Mouse (Mus musculus): Measurements from ENCODE around the gene Palm3.

Gene Palm3

DNA sequence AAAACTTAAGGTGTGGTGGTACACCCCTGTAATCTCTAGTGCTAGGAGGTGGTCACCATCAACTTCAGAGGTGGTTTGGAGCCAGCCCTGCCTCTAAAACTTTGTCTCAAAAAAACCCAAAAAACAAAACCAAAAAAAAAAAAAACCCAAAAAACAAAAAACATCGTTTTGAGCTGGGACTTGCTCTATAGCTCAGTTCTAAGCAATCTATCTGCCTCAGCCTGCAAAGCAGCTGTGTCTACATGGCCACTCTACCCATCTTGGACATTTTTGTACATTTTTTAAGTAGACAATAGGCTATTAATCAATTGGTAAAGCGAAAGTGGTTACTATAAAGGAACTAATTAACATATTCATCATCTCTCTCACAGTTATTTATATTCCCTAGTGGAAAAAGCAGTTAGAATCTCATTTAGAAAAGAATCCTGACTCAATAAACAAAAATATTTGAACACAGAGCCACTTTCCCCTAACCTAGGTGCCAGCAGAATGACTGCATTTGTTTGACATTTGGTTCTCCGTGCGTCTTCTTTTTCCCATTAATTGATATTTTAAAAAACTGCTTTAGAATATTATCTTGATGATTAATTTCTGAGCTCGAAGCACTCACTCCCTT is 44.3 kb downstream of the Palm3 start:
- no peak for DNase-seq (ENCODE audit: low spot score in 2 of 2)

DNA sequence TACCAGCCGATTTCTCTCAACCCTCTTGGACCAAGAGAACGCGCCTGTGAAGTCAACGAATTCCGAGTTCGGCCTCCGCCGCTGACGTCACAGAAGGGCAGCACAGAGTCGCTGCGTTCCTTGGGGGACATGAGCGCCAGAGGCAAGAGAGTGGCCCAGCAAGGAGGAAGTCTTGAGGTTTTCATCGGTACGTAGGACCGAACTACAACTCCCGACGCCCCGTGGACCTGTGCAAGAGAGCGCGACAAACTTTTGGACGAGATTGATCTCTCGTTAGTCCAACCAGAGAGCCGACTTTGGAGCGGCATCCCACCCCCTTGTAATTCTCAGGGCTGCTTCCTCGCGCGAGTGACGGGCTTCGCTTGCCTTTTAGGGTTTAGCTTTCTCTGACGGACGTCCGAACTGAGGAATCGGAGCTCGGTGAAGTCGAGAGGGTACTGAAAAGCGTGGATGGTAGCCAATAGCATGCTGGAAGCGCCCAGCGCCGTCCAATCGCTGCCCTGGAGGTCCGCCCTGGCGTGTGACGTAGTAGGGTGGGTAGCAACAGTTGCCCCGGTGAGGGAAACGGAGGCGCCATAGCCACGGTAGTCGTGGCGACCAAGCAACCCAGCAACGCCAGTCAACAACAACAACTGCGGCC is 45.1 kb downstream of the Palm3 start, which contains the start of gene Rfx1:
Rfx1 (plus strand) TSS at position 544 of the 640 bp plus-strand sequence.
- DNase-seq (ENCODE audit: low spot score in 2 of 2), result peak; percentile 99 to 100

GRCm38 (mm10) chr8:84067047-84067573 is 45.8 kb downstream of the Palm3 start:
- peak; percentile 96 to 97 for DNase-seq (ENCODE audit: low spot score in 2 of 2)

DNA sequence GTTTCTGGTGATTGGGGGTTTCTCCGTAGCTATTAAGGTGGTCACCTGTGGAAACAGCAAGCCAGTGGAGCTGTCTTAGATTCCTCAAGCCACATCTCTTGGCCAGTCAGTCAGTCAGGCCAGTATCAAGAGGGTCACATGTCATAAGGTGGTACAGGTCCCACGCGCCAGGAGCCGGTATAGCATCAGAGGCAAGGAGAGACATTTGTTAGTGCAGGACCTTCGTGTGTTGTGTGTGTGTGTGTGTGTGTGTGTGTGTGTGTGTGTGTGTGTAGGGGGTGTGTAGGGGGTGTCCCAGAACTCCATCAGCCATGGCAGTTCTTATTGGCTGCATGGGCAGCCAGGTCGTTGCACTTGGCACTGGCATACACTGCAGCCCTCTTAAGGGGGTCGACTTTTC is 46.6 kb downstream of the Palm3 start:
- DNase-seq (ENCODE audit: low spot score in 2 of 2), result no peak

- DNase-seq (ENCODE audit: low spot score in 2 of 2), result no peak
Observed at GRCm38 (mm10) chr8:84068316-84069035, 47.2 kb downstream of the Palm3 start.

DNA sequence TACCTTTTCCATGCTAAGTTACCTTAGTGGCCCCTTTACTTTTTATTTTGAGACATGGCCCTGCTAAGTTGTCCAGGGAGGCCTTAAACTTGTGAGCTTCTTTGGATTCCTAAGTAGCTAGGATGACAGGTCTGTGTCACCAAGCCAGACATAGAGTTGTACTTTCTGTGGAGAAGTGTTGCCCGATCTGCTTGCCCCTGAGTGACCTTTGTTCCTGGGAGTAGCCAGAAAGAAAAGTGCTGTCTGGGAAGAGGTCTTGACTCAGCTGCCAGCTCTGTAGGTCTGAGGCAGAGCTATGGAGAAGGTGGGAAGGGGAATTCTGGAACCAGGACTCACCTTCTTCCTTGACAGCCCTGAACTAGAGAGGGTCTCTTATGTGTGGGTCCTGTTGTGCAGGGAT is 47.9 kb downstream of the Palm3 start:
- no peak for DNase-seq (ENCODE audit: low spot score in 2 of 2)

- no peak for DNase-seq (ENCODE audit: low spot score in 2 of 2)
Observed at GRCm38 (mm10) chr8:84069750-84070149, 48.5 kb downstream of the Palm3 start.

DNA sequence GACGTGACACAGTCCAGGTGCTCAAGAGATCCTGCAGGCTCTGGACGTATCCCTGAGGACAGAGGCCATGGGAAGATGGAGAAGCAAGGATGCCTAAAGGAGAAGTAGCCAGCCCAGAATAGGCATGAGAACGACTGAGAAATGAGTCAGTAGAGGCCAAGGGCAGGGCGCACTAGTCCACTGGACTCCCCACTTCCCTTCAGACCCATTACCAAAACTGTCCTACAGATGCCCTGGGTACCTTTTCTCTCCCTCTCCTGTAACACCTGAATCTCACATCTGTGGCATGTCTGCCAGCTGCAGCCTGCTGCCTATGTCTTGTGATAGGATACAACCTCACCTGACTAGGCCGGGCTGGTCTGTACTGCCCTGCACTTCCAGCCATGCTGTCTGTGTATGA is 49.0 kb downstream of the Palm3 start:
- no peak for DNase-seq (ENCODE audit: low spot score in 2 of 2)

- no peak for DNase-seq (ENCODE audit: low spot score in 2 of 2)
Observed at GRCm38 (mm10) chr8:84070667-84071066, 49.4 kb downstream of the Palm3 start.

DNA sequence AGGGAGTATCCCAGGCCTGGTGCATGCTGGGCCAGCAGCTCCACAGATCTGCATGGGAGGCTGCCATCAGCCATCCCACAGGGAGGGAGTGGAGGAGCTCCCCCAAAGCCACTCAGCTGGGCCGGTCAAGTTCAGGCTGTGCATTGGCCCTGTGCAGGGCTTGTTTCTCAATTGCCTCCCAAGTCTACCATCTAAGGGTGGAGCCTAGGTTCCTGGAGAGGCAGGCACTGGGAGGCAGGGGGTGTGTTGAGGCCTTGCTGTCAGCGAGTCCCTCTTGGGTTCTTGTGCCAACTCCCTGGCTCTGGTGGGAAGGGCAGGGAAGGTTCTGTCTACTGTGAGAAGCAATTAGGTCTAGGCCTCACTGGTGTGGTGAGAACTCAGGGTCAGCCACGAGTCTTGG is 50.6 kb downstream of the Palm3 start:
- no peak for DNase-seq (ENCODE audit: low spot score in 2 of 2)

DNA sequence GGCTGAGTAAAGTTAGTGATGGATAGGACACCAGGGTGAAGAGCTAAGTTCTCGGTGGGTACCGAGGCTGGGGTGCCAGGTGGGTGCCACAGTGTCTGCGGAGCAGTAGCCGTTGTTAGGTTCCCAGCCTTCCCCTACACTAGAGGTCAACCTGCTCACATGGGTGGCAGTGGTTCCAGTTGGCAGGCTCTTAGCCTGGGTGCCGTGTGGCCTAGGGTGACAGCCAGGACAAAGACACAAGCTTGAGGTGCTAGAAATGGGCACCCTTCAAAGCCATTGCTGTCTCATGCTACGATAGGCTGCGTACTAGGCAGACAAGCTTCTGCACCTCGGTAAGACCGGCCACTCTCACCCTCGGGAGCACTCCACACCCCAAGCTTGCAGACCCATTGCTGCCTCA is 51.0 kb downstream of the Palm3 start:
- DNase-seq (ENCODE audit: low spot score in 2 of 2), result no peak

DNA sequence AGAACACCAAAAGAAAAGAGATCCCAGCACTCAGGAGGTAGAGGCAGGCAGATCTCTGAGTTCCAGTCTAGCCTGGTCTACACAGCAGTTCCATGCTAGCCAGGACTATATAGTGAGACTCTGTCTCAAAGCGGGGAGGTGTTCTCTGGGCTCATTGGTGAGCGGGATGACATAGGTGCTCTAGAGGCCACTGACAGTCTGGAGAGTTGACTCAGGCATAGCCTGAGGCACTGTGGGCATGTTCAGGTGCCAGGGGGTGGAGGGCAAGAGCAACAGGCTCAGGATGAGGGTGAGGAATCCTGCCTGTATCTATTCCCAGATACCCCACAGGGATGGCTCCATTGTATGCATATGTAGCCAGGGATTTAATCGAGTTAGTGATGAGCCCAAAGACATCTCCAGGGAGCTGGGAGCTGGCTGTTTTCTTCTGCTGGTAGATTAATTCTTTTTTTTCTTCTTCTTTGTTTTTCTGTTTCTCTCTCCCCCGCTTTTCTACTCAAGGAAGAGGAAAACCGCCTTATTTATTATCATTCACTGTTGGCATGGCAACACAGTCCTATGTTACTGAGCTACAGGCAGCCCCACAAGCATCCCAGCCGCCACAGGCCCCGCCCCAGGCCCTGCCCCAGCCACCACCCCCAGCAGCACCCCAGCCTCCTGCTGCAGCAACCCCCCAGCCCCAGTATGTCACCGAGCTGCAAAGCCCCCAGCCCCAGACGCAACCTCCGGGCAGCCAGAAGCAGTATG is 52.1 kb downstream of the Palm3 start:
- no peak for DNase-seq (ENCODE audit: low spot score in 2 of 2)

DNA sequence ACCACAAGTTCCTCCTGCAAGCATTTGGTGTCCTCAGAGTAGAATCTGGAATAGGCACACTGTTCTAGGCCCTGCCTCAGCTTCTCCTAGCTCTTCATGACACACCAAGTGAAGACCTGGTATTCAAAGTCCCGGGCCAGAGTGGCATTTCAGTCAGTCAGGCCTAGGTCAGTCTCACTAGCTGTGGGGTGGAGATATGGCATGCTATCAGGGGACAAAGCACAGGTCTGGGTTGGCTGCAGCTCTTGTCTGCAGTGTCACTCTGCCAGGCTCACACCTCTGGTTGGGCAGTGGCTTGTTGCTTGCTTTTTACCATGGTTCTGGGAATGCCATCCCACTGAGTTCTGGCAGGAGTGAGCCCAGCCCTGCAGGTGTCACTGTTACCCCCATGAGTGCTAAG is 55.1 kb downstream of the Palm3 start:
- no peak for DNase-seq (ENCODE audit: low spot score in 2 of 2)

DNA sequence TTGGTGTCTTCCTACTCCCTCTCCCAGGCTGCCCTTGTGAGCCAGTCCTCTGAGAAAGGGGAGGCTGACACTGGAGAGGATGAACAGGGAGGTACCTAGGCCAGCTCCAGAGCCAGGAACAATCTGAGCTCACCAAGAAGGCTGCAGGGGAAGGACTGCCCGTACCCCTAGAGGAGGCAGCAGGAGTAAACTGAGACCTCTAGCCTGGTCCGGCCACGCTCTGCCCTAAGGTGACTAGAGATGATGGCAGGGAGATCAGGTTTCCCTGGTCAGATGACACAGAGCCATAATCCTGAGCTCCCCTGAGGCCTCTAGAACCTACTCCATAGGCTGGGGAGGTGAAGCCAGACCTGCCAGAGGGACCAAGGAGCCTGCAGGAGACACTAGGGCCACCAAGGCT is 55.6 kb downstream of the Palm3 start:
- no peak for DNase-seq (ENCODE audit: low spot score in 2 of 2)

GRCm38 (mm10) chr8:84079206-84079605 is 57.9 kb downstream of the Palm3 start:
- no peak for DNase-seq (ENCODE audit: low spot score in 2 of 2)

All from urinary bladder, postnatal 4 days (tissue).